Mouse (Mus musculus): ENCODE results near the gene Cdca4. TPM values are rescaled to one million over a fixed set of nuclear protein-coding genes. Genes with fewer than 3 reads are reported as not detected.

Cdca4 gene
- total and polyA plus RNA-seq, 3 experiments: 78.0 to 128 (median 78.0) TPM

- peak overlapping the region in 1 of 3 experiments; percentile 37 for H3K4me3 ChIP-seq (replicated peaks in 1 of 3; ENCODE audit: low read depth in 2 of 3, low read length in 2 of 3, poor library complexity in 1 of 3)
- dilution Hi-C loops (cut with MboI; ENCODE audit: extremely low pct_ligation_motif_present, extremely low pct_unique_long_range_greater_than_20kb, low sequenced_read_pairs): no loop called here
- H3K4me2 ChIP-seq (ENCODE audit: insufficient read depth, low read depth, poor library complexity, severe bottlenecking): no peak overlapping the region
- in situ Hi-C loops (cut with MboI; ENCODE audit: low pct_ligation_motif_present, low pct_unique_long_range_greater_than_20kb, low sequenced_read_pairs): loop anchor here (5.0 kb wide), 1 partner anchor 71 kb away; the partner anchor contains the start of gene Nudt14
- no peaks in the 10 kb centered on the region for H3K27me3 ChIP-seq (replicated peaks)
- H3K27ac ChIP-seq (ENCODE audit: insufficient read depth, low read depth): 0 out of 2 replicates have a peak overlapping the region, but pooled peaks have one; percentile 45
- H3K9me3 ChIP-seq (replicated peaks; ENCODE audit: low read length): no peaks in the 10 kb centered on the region
- H3K9ac ChIP-seq (ENCODE audit: insufficient read depth, low read depth): no peak overlapping the region
- peaks cover 0 to 5% of the 10 kb centered on the region in 2 experiments for H3K36me3 ChIP-seq (replicated peaks in 1 of 2; ENCODE audit: control insufficient read depth in 1 of 2, insufficient read depth in 1 of 2, low read length in 1 of 2)
- H3K4me1 ChIP-seq (ENCODE audit: control insufficient read depth in 1 of 2, insufficient read depth in 2 of 2): peaks cover 47 to 77% of the 10 kb centered on the region in 2 experiments
- TF ChIP-seq POLR2A (IDR thresholded peaks at IDR 0.05; ENCODE audit: low read depth, low read length) (no peak), ZNF384 (IDR thresholded peaks at IDR 0.05; ENCODE audit: low read depth, low read length) (peak; percentile 58), USF1 (IDR thresholded peaks at IDR 0.05; ENCODE audit: low read depth, low read length) (no peak), UBTF (IDR thresholded peaks at IDR 0.05; ENCODE audit: low read depth, low read length) (no peak), USF2 (conservative IDR thresholded peaks at IDR 0.05; ENCODE audit: low read depth, low read length) (no peak), EP300 (IDR thresholded peaks at IDR 0.05; ENCODE audit: low read length) (no peak)
- no peaks in the 10 kb centered on the region for H3K79me2 ChIP-seq (replicated peaks; ENCODE audit: control insufficient read depth, extremely low read depth, insufficient read depth, poor library complexity, severe bottlenecking)
- no peak for DNase-seq (ENCODE audit: extremely low read depth)
These were observed 42.0 kb upstream of the Cdca4 start for GRCm38 (mm10) chr12:112871272-112871671.

DNA sequence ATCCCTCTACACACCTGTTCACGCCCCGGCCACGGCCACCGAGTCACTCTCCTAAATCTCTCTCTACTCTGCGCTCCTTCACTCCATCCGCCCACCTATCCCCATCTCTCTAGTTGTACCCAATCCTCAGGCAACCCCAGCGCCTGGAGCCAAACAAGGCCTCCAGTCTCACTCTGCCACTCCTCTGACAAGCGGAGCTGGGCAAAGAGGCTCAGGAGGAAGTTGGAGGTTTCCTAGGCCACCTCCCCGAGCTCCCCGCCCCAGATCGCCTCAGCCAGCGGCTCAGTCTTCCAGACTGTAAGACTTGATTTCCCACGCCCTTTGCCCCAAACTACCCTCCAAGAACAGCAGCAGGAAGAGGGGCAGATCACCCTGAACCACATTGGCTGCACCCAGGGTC lies 41.6 kb upstream of the Cdca4 start:
- H3K27ac ChIP-seq (ENCODE audit: insufficient read depth, low read depth): peak overlapping the region; percentile 45; the same call in 1 of the 2 replicates
- no peaks in the 10 kb centered on the region for H3K27me3 ChIP-seq (replicated peaks)
- H3K4me3 ChIP-seq (replicated peaks in 1 of 3; ENCODE audit: low read depth in 2 of 3, low read length in 2 of 3, poor library complexity in 1 of 3): peak overlapping the region in 2 of 3 experiments; percentile 24 to 37
- peaks cover 52 to 82% of the 10 kb centered on the region in 2 experiments for H3K4me1 ChIP-seq (ENCODE audit: control insufficient read depth in 1 of 2, insufficient read depth in 2 of 2)
- H3K79me2 ChIP-seq (replicated peaks; ENCODE audit: control insufficient read depth, extremely low read depth, insufficient read depth, poor library complexity, severe bottlenecking): no peaks in the 10 kb centered on the region
- H3K9me3 ChIP-seq (replicated peaks; ENCODE audit: low read length): no peaks in the 10 kb centered on the region
- H3K9ac ChIP-seq (ENCODE audit: insufficient read depth, low read depth): no peak overlapping the region
- DNase-seq (ENCODE audit: extremely low read depth): no peak
- no peak for TF ChIP-seq ZMIZ1 (IDR thresholded peaks at IDR 0.05; ENCODE audit: low read depth, low read length)
- no peak for TF ChIP-seq MAX (IDR thresholded peaks at IDR 0.05; ENCODE audit: low read length)
- no peak for TF ChIP-seq SMC3 (IDR thresholded peaks at IDR 0.05; ENCODE audit: low read depth, low read length)
- no peak for TF ChIP-seq CHD1 (IDR thresholded peaks at IDR 0.05; ENCODE audit: low read depth, low read length)
- no peak for TF ChIP-seq USF1 (IDR thresholded peaks at IDR 0.05; ENCODE audit: low read depth, low read length)
- TF ChIP-seq SIN3A (IDR thresholded peaks at IDR 0.05; ENCODE audit: low read length): no peak
- no peak for TF ChIP-seq E2F4 (IDR thresholded peaks at IDR 0.05; ENCODE audit: insufficient replicate concordance, low read depth, low read length)
- no peak for TF ChIP-seq PAX5 (IDR thresholded peaks at IDR 0.05; ENCODE audit: low read length)
- TF ChIP-seq MYC (IDR thresholded peaks at IDR 0.05; ENCODE audit: low read depth, low read length): no peak
- TF ChIP-seq JUN (IDR thresholded peaks at IDR 0.05; ENCODE audit: insufficient read depth, low read depth, low read length): no peak
- TF ChIP-seq MEF2A (IDR thresholded peaks at IDR 0.05; ENCODE audit: borderline replicate concordance, low read depth, low read length): no peak
- TF ChIP-seq RAD21 (IDR thresholded peaks at IDR 0.05; ENCODE audit: low read depth, low read length): no peak
- no peak for TF ChIP-seq MAZ (IDR thresholded peaks at IDR 0.05; ENCODE audit: low read depth, low read length)
- TF ChIP-seq NELFE (IDR thresholded peaks at IDR 0.05; ENCODE audit: low read depth, low read length): no peak
- TF ChIP-seq ETS1 (conservative IDR thresholded peaks at IDR 0.05; ENCODE audit: low read depth, low read length): no peak
- H3K36me3 ChIP-seq (replicated peaks in 1 of 2; ENCODE audit: control insufficient read depth in 1 of 2, insufficient read depth in 1 of 2, low read length in 1 of 2): peaks cover 0 to 6% of the 10 kb centered on the region in 2 experiments
- H3K4me2 ChIP-seq (ENCODE audit: insufficient read depth, low read depth, poor library complexity, severe bottlenecking): no peak overlapping the region
- in situ Hi-C loops (cut with MboI; ENCODE audit: low pct_ligation_motif_present, low pct_unique_long_range_greater_than_20kb, low sequenced_read_pairs): loop anchor here (5.0 kb wide), 1 partner anchor 72 kb away; the partner anchor contains the start of gene Nudt14
- dilution Hi-C loops (cut with MboI; ENCODE audit: extremely low pct_ligation_motif_present, extremely low pct_unique_long_range_greater_than_20kb, low sequenced_read_pairs): no loop called here
